Mouse (Mus musculus): ENCODE measurements at regions not wholly inside any gene's neighbourhood (a gene's known extent, or its start where the extent isn't known, plus 50 kb on each side); places are given as distances from the start of the nearest gene placed in this dataset.
A peak's percentile ranks its signal among the peaks of the same experiment; 100 is the strongest.

GRCm38 (mm10) chr1:88752332-88752731 lies 50.3 kb upstream of the Arl4c start:
- no peaks in the 10 kb centered on the region for H3K79me2 ChIP-seq (ENCODE audit: control insufficient read depth, insufficient read depth)
- no peaks in the 10 kb centered on the region for H3K27me3 ChIP-seq (ENCODE audit: control insufficient read depth, insufficient read depth, insufficient read length)
- no peak for TF ChIP-seq MYOD1 (IDR thresholded peaks at IDR 0.05; ENCODE audit: control insufficient read depth, insufficient read length, low read depth)
- no peak for TF ChIP-seq FOSL1 (IDR thresholded peaks at IDR 0.05; ENCODE audit: insufficient read depth, low read length, poor library complexity, severe bottlenecking)
- TF ChIP-seq CEBPB (IDR thresholded peaks at IDR 0.05; ENCODE audit: low read depth) = no peak
- no peak for TF ChIP-seq MYOG (IDR thresholded peaks at IDR 0.05; ENCODE audit: control insufficient read depth, extremely low read depth, insufficient read length)
- TF ChIP-seq MAX (IDR thresholded peaks at IDR 0.05) = no peak
- no peak for TF ChIP-seq USF1 (IDR thresholded peaks at IDR 0.05; ENCODE audit: low read depth)
- no peak for TF ChIP-seq CTCF (IDR thresholded peaks at IDR 0.05; ENCODE audit: control insufficient read depth, insufficient read depth, insufficient read length)
- H3K36me3 ChIP-seq (ENCODE audit: control insufficient read depth, insufficient read depth) = no peaks in the 10 kb centered on the region
- no peak overlapping the region for H3ac ChIP-seq (ENCODE audit: control insufficient read depth, insufficient read length, low read depth)
- no peak overlapping the region for H3K4me3 ChIP-seq (ENCODE audit: insufficient read depth, poor library complexity, severe bottlenecking)
- no peaks in the 10 kb centered on the region for H3K79me3 ChIP-seq (ENCODE audit: low read depth)

- Histone ChIP-seq H3K79me3 (ENCODE audit: low read depth) (no peaks in the 10 kb centered on the region), H3K79me2 (ENCODE audit: control insufficient read depth, insufficient read depth) (no peaks in the 10 kb centered on the region), H3K36me3 (ENCODE audit: control insufficient read depth, insufficient read depth) (no peaks in the 10 kb centered on the region), H3ac (ENCODE audit: control insufficient read depth, insufficient read length, low read depth) (no peak overlapping the region), H3K27me3 (ENCODE audit: control insufficient read depth, insufficient read depth, insufficient read length) (no peaks in the 10 kb centered on the region), H3K4me3 (ENCODE audit: insufficient read depth, poor library complexity, severe bottlenecking) (no peak overlapping the region)
- TF ChIP-seq MYOG (IDR thresholded peaks at IDR 0.05; ENCODE audit: control insufficient read depth, extremely low read depth, insufficient read length) (no peak), CTCF (IDR thresholded peaks at IDR 0.05; ENCODE audit: control insufficient read depth, insufficient read depth, insufficient read length) (peak; percentile 46)
Observed at GRCm38 (mm10) chr1:88756658-88757057, 54.6 kb upstream of the Arl4c start.

- Histone ChIP-seq H3K79me2 (ENCODE audit: control insufficient read depth, insufficient read depth) (no peaks in the 10 kb centered on the region), H3K4me3 (ENCODE audit: insufficient read depth, poor library complexity, severe bottlenecking) (no peak overlapping the region), H3K36me3 (ENCODE audit: control insufficient read depth, insufficient read depth) (no peaks in the 10 kb centered on the region), H3K79me3 (ENCODE audit: low read depth) (no peaks in the 10 kb centered on the region), H3K27me3 (ENCODE audit: control insufficient read depth, insufficient read depth, insufficient read length) (no peaks in the 10 kb centered on the region), H3ac (ENCODE audit: control insufficient read depth, insufficient read length, low read depth) (no peak overlapping the region)
- no peak for TF ChIP-seq MYOD1 (IDR thresholded peaks at IDR 0.05; ENCODE audit: control insufficient read depth, insufficient read length, low read depth)
Observed at GRCm38 (mm10) chr1:88757162-88757561, 55.1 kb upstream of the Arl4c start.

GRCm38 (mm10) chr1:88757746-88758145 lies 55.7 kb upstream of the Arl4c start:
- TF ChIP-seq CTCF (IDR thresholded peaks at IDR 0.05; ENCODE audit: control insufficient read depth, insufficient read depth, insufficient read length) (no peak), MYOG (IDR thresholded peaks at IDR 0.05; ENCODE audit: control insufficient read depth, extremely low read depth, insufficient read length) (no peak), USF1 (IDR thresholded peaks at IDR 0.05; ENCODE audit: low read depth) (no peak), MYOD1 (IDR thresholded peaks at IDR 0.05; ENCODE audit: control insufficient read depth, insufficient read length, low read depth) (no peak), CEBPB (IDR thresholded peaks at IDR 0.05; ENCODE audit: low read depth) (no peak), MAX (IDR thresholded peaks at IDR 0.05) (no peak), FOSL1 (IDR thresholded peaks at IDR 0.05; ENCODE audit: insufficient read depth, low read length, poor library complexity, severe bottlenecking) (no peak)
- H3K4me3 ChIP-seq (ENCODE audit: insufficient read depth, poor library complexity, severe bottlenecking) = no peak overlapping the region
- H3K36me3 ChIP-seq (ENCODE audit: control insufficient read depth, insufficient read depth) = no peaks in the 10 kb centered on the region
- H3K27me3 ChIP-seq (ENCODE audit: control insufficient read depth, insufficient read depth, insufficient read length) = no peaks in the 10 kb centered on the region
- H3K79me3 ChIP-seq (ENCODE audit: low read depth) = no peaks in the 10 kb centered on the region
- H3K79me2 ChIP-seq (ENCODE audit: control insufficient read depth, insufficient read depth) = no peaks in the 10 kb centered on the region
- no peak overlapping the region for H3ac ChIP-seq (ENCODE audit: control insufficient read depth, insufficient read length, low read depth)

GRCm38 (mm10) chr1:88760643-88761042 lies 58.6 kb upstream of the Arl4c start:
- no peak overlapping the region for H3ac ChIP-seq (ENCODE audit: control insufficient read depth, insufficient read length, low read depth)
- H3K79me3 ChIP-seq (ENCODE audit: low read depth) = no peaks in the 10 kb centered on the region
- no peaks in the 10 kb centered on the region for H3K36me3 ChIP-seq (ENCODE audit: control insufficient read depth, insufficient read depth)
- H3K27me3 ChIP-seq (ENCODE audit: control insufficient read depth, insufficient read depth, insufficient read length) = no peaks in the 10 kb centered on the region
- no peak for TF ChIP-seq USF1 (IDR thresholded peaks at IDR 0.05; ENCODE audit: low read depth)
- no peak for TF ChIP-seq MYOD1 (IDR thresholded peaks at IDR 0.05; ENCODE audit: control insufficient read depth, insufficient read length, low read depth)
- TF ChIP-seq MAX (IDR thresholded peaks at IDR 0.05) = no peak
- TF ChIP-seq FOSL1 (IDR thresholded peaks at IDR 0.05; ENCODE audit: insufficient read depth, low read length, poor library complexity, severe bottlenecking) = no peak
- TF ChIP-seq CEBPB (IDR thresholded peaks at IDR 0.05; ENCODE audit: low read depth) = no peak
- no peak for TF ChIP-seq CTCF (IDR thresholded peaks at IDR 0.05; ENCODE audit: control insufficient read depth, insufficient read depth, insufficient read length)
- H3K79me2 ChIP-seq (ENCODE audit: control insufficient read depth, insufficient read depth) = no peaks in the 10 kb centered on the region
- H3K4me3 ChIP-seq (ENCODE audit: insufficient read depth, poor library complexity, severe bottlenecking) = no peak overlapping the region

GRCm38 (mm10) chr1:88761121-88761520 lies 59.1 kb upstream of the Arl4c start:
- Histone ChIP-seq H3ac (ENCODE audit: control insufficient read depth, insufficient read length, low read depth) (no peak overlapping the region), H3K4me3 (ENCODE audit: insufficient read depth, poor library complexity, severe bottlenecking) (no peak overlapping the region), H3K36me3 (ENCODE audit: control insufficient read depth, insufficient read depth) (no peaks in the 10 kb centered on the region), H3K79me2 (ENCODE audit: control insufficient read depth, insufficient read depth) (no peaks in the 10 kb centered on the region), H3K27me3 (ENCODE audit: control insufficient read depth, insufficient read depth, insufficient read length) (no peaks in the 10 kb centered on the region), H3K79me3 (ENCODE audit: low read depth) (no peaks in the 10 kb centered on the region)
- no peak for TF ChIP-seq MAX (IDR thresholded peaks at IDR 0.05)
- no peak for TF ChIP-seq CTCF (IDR thresholded peaks at IDR 0.05; ENCODE audit: control insufficient read depth, insufficient read depth, insufficient read length)
- no peak for TF ChIP-seq CEBPB (IDR thresholded peaks at IDR 0.05; ENCODE audit: low read depth)
- TF ChIP-seq MYOD1 (IDR thresholded peaks at IDR 0.05; ENCODE audit: control insufficient read depth, insufficient read length, low read depth) = no peak
- no peak for TF ChIP-seq FOSL1 (IDR thresholded peaks at IDR 0.05; ENCODE audit: insufficient read depth, low read length, poor library complexity, severe bottlenecking)
- no peak for TF ChIP-seq USF1 (IDR thresholded peaks at IDR 0.05; ENCODE audit: low read depth)
- no peak for TF ChIP-seq MYOG (IDR thresholded peaks at IDR 0.05; ENCODE audit: control insufficient read depth, extremely low read depth, insufficient read length)

Measured in C2C12 (cell line).